Mouse (Mus musculus) erythroblast, embryonic 14.5 days (primary cell): ENCODE data around the gene Dmrtb1.

Experiments used
- GATA1 ChIP-seq: IDR thresholded peaks from 2 replicates; pipeline ENCODE4 v1.6.1; 2012; ENCODE audit warnings: low read length, inconsistent platforms, mixed read lengths
- TAL1 ChIP-seq: IDR thresholded peaks from 3 replicates; pipeline ENCODE4 v1.6.1; 2012; ENCODE audit warnings: low read length, inconsistent platforms, mixed read lengths

GRCm38 (mm10) chr4:107701116-107701515 lies 17.1 kb upstream of the Dmrtb1 start:
- TF ChIP-seq TAL1 (no peak), GATA1 (no peak)
